Mouse (Mus musculus): ENCODE data around the gene Shkbp1.

GRCm38 (mm10) chr7:27367976-27368375 is 12.2 kb upstream of the Shkbp1 start:
- TF ChIP-seq CTCF (IDR thresholded peaks at IDR 0.05): no peak
- TF ChIP-seq POLR2A (IDR thresholded peaks at IDR 0.05; ENCODE audit: insufficient read depth, low read depth, low read length): no peak

Data from heart, adult 2 months (tissue).